Mouse (Mus musculus) right cerebral cortex, postnatal 4 days (tissue): ENCODE data around the gene Stab1.

Experiments
- DNase-seq: peaks from one replicate; pipeline ENCODE4 v3.0.0-alpha.2; 2022

Gene Stab1

DNA sequence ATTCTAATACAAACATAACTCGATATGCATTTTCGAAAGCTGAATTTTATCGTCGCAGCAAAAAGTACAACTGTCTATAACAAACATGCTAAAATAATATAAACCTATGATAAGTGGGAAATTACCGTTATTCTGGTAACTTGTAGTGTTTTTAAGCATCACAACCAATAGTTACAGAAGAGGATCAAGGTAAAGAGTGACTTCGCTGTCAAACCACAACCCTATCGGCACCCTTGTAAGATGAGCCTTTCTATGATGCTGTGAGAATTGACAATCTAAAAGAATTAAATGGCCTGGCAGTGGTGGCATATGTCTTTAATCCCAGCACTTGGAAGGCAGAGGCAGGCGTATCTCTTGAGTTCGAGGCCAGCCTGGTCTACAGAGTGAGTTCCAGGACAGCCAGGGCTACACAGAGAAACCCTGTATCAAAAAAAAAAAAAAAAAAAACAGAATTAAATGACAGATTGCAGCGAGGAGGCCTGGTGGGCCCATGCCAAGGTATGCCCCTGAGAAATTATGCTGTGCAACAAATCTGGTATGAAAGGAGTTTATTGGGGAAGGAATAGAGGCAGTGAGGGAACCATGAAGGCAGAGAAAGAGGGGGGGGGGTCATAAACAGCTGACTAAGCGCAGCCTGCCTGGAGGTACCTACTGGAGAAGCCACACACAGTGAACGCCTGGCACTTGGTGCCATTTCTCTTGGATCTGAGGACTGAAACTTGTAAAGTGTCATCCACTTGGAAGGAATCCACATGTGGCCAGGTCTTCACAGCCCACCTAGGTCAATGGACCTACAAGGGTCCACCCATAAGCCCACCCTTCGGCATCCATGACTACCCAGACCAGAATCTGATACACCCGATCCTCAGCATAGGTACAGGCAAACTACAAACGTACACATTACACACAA, 38.9 kb downstream of the Stab1 start:
- DNase-seq, result no peak

DNA sequence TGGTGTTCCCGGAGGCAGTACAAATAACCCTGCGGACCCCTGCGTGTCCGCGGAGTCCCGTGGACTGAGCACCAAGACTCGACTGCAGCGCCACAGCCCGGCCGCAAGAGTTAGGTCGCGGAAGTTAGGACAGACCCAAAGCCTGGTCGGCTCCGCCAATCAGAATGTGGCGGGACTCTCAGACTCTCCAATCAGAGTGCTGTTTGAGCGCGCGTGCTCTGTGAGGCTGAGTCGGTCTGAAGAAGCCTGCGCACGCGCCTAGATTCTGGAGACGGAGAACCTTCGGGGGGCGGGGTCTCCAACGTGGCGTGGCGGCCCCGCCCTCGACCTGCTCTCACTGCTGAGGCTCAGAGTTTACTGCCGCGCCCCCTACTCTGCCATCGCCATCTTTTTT, 39.6 kb downstream of the Stab1 start, which contains the start of gene Smim4:
Smim4 (minus strand) TSS at position 131 of the 394 bp plus-strand sequence.
- DNase-seq, result peak; percentile 96

DNA sequence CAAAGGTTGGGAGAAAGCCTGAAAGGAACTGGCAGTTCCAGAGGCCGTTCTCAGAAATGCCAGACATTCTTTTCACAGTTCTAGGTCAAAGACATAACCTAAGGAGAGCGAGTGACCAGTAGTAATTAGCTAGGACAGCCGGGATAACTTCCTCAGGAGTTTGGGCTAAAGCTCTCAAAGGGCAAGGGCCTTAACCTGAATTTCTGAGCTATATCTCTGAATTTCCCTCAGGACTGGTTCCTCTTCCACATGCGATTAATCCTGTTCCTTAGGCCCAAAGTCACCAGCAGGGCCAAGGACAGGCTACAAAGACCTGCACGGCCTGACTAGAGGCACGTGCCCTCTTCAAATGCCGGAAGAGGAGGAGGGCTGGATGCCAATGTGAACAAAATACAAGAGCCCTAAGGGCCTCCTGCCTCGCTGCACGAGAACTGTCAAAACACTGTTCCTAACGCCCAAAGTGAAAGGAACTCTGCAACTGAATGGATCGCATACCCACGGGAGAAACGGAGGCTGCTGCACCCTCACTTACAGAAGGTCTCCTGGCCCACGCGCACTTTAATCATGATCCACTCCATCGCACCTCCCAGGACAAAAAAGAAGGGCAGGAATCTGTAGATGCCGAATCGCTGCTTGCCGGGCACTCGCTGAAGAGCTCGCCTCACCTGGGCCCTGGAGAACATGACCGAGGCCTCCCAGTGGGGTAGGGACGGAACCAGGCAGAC, 40.2 kb downstream of the Stab1 start:
- DNase-seq, result no peak

DNA sequence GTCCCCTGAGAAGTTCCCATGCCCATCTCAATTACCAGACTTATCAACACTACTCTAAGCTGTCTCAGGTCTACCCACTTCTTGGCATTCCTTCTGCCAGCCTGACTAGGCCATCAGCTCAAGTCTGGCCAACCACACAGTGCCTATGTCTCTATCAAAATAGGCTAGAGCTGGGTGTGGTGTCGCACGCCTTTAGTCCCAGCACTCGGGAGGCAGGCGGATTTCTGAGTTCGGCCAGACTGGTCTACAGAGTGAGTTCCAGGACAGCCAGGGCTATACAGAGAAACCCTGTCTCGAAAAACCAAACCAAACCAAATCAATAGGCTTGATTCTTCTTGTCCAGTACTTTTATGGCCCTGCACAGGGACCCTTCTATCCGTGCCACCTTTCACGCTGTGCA, 41.6 kb downstream of the Stab1 start:
- DNase-seq, result no peak

DNA sequence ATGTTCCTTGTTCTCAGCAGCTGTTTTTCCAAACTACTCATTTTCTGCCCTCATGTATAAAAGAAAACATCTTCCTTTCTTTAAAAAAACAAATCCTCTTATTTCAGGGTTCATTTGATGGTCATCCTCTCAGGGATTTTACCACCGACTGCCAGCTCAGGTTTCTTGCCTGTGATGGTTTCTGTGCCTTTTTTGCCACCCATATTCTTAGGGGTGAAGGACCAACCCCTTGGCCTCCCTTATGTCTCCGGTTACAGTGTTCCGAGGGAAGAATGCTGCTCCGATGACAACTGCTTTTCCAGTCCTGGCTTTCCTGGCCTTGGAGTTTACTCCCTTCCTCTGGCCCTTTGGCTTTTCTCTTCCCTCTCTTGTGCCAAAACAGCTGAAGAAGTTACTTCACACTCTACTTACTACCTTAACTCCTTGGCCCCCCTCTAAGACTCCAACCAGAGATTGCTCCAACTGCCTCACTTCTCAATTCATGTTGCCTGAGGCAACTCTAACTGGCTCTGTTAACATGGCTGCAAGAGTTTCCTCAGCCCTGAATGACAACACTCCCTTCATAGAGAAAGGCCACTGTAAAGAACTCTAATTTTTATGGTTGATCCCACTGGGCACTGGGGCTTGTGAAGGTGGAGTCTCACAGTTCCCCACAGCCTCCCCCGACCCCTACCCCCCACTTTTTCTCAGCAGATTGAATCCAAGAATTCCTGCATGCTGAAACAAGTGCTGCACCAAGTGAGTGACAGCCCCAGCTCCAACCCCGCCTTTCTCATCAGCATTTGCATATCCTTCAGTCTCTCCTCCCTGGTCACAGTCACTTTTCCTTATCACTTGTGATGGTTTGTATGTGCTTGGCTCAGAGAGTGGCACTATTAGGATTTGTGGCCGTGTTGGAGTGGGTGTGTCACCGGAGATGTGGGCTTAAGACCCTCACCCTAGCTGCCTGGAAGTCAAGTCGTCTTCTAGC, 43.0 kb downstream of the Stab1 start:
- no peak for DNase-seq

DNA sequence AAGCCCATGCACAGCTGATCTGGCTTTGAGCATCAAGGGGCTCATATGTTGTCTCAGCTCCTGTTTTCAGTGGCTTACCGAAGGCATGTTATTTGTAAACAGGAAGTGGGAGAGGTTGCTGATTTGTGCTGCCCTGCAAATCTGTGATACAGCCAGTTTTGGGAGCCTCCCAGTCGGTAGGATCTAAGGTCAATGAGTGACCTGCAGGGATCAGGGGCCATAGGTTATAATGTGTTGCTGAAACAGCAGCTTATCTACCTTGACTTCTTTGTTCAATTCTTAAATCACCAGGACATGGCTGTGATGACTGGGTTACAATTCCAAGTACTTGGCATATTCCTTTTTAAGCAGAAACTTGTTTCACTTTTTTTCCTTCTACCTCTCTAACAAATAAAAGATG, 52.9 kb downstream of the Stab1 start:
- no peak for DNase-seq

DNA sequence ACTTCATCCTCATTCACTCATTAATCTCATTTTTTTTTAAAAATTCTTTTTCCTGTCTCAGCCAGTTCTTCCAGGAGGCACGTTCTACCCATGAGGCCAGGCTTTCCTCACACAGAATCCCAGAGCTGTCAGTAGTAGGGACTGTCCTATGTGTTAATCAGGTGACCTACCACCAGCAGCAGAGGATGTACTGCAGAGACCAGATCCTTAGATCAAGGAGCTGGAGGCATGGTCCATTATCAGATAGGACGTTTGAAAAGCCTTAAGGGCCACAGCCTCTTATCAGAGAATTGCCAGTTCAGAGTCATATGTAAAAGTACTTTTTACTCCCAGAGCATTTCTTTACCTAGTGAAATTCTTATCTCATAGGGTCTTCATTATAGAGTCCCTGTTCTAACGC, 54.4 kb downstream of the Stab1 start:
- no peak for DNase-seq

DNA sequence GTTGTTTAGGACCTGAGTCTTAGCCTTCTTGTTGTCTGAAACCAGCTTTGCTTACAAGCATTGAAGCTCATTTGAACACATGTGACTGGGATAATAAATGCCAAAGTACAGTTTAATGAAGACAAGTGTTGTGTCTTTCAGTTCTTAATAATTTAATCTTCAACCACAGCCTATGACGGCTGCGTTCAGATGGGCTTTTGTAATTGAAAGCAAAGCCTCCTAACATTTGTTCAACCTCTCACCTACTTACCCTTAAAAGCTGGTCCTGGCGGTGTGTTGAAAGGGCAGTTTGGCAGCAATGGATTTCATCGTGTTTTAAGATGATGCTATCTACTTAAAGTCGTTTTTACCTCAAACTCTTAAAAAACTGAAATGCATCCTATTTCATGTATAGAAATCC, 56.3 kb downstream of the Stab1 start:
- no peak for DNase-seq

DNA sequence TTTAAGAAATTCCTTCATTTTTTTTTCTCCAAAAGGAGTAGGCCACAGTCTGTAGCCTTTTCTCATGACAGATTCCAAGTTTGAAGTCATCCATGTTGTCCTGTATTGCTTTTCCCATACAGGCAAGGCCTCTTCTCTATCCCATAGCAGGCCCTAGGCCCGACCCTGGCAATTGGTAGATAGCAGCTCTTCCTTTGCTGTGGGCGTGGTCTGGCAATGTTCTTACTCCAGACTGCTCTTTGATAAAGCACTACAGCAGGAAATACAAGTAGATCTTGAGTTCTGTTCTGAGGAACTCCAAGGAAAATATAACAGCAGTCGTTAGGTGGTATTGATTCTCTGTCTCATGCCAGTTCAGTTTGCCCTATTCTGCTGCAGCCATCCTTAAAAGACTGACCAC, 57.8 kb downstream of the Stab1 start:
- no peak for DNase-seq

DNA sequence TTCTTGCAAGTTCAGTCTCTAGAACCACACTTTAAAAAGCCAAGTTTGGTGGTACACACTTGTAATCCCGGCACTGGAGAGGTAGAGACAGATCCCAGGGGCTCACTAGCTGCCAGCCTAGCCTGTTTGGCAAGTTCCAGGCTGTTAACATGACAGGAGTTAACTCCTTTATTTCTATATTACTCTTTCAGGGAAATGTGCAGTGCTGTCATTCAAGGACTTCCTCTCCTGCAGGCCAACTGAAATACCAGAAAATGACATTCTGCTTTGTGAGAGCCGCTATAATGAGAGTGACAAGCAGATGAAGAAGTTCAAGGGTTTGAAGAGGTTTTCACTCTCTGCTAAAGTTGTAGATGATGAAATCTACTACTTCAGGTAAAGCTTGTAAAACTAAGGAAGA, 63.3 kb downstream of the Stab1 start:
- no peak for DNase-seq

DNA sequence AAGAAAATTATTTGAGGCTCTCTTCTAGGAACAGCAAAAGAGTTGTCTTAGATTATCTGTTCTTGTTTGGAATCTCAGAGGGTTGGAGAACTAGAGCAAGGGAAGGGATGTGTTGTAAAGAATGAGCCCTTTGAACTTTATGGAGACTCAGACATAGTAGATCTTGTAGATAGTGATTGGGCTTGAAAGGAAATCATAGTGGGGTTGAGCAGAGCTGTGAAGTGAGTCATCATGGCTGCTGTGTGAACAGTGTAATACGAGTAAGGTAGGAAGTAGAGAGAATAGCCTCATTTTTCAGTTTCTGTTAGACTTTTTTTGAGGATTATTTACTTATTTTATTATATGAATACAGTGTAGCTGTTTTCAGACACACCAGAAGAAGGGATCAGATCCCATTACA, 78.5 kb downstream of the Stab1 start:
- DNase-seq, result no peak
